Mouse (Mus musculus) layer of hippocampus, adult 6 months (tissue): ENCODE data around the gene Fam228b. TPM values are rescaled to one million over a fixed set of nuclear protein-coding genes. Genes with fewer than 3 reads are reported as not detected.

Experiments used
- long read RNA-seq, 2 experiments: library from polyadenylated mRNA; unstranded; transcript quantifications; one replicate each; pipeline ENCODE4 v2.0.0; 2019 to 2020
- polyA plus RNA-seq: library from polyadenylated mRNA; unstranded; fragments of <200 nt; fragmentation: Nextera tagmentation; gene quantifications from 2 replicates; pipeline ENCODE4 v1.2.3, GENCODE M21; 2021

Fam228b gene
- 8.8 and 11.9 TPM in 2 replicates for polyA plus RNA-seq
- long read RNA-seq, experiment 1, partial matches to known transcripts: 0 of 13 reads
- long read RNA-seq, experiment 1, other reads (novel, unspliced or antisense): 8 of 13 reads
- long read RNA-seq, experiment 2, partial matches to known transcripts: 2 of 6 reads
- long read RNA-seq, experiment 2, other reads (novel, unspliced or antisense): 4 of 6 reads

GRCm38 (mm10) chr12:4768492-4769332, at the start of gene Fam228b, which contains the start of gene Pfn4:
Gene Fam228b (minus strand): TSS chr12:4769267.
Gene Pfn4 (plus strand): TSS chr12:4769022.

GRCm38 (mm10) chr12:4817361-4818101, 48.5 kb upstream of the Fam228b start, which contains the start of gene Sf3b6:
Gene Sf3b6 (plus strand): TSS chr12:4817544.

GRCm38 (mm10) chr12:4738031-4738576, 31.0 kb downstream of the Fam228b start, which contains the start of gene Fam228a:
Gene Fam228a (minus strand): TSS chr12:4738430.

Other genes starting within 250 kb of the Fam228b start
- gene Itsn2, start 176.6 kb downstream of the Fam228b start, polyA plus RNA-seq: 24.6 and 28.4 TPM in 2 replicates
- not detected in 2 replicates for gene Gm3625, start 176.3 kb downstream of the Fam228b start, polyA plus RNA-seq
- 0.15 and 0.29 TPM in 2 replicates for gene Fam228a, start 30.8 kb downstream of the Fam228b start, polyA plus RNA-seq
- gene Pfn4, start 245 bp downstream of the Fam228b start, polyA plus RNA-seq: 20.5 and 22.1 TPM in 2 replicates
- 148 and 151 TPM in 2 replicates for gene Sf3b6, start 48.3 kb upstream of the Fam228b start, polyA plus RNA-seq
- 78.4 and 87.8 TPM in 2 replicates for gene Fkbp1b, start 72.3 kb upstream of the Fam228b start, polyA plus RNA-seq
- 8.6 and 11.6 TPM in 2 replicates for gene Wdcp, start 74.0 kb upstream of the Fam228b start, polyA plus RNA-seq
- gene Mfsd2b, start 105.1 kb upstream of the Fam228b start, polyA plus RNA-seq: 0.10 TPM in 2 replicates
- gene Ubxn2a, start 138.4 kb upstream of the Fam228b start, polyA plus RNA-seq: 43.6 and 44.4 TPM in 2 replicates
- 1.1 TPM in 2 replicates for gene Atad2b, start 148.1 kb upstream of the Fam228b start, polyA plus RNA-seq